Mouse (Mus musculus) spleen, postnatal 36 days (tissue): ENCODE measurements around the gene Usp20.
"Not testable (repeated sequence)": the region's sequence is repeated elsewhere in the genome, so short reads cannot be mapped to it uniquely, and the experiment has no call there.

Source experiments
- DNase-seq, 2 experiments: peaks; one replicate each; pipeline ENCODE4 v3.0.0; 2022; ENCODE audit warnings: low spot score in 2 of 2, mixed read lengths in 1 of 2

Usp20 gene

DNA sequence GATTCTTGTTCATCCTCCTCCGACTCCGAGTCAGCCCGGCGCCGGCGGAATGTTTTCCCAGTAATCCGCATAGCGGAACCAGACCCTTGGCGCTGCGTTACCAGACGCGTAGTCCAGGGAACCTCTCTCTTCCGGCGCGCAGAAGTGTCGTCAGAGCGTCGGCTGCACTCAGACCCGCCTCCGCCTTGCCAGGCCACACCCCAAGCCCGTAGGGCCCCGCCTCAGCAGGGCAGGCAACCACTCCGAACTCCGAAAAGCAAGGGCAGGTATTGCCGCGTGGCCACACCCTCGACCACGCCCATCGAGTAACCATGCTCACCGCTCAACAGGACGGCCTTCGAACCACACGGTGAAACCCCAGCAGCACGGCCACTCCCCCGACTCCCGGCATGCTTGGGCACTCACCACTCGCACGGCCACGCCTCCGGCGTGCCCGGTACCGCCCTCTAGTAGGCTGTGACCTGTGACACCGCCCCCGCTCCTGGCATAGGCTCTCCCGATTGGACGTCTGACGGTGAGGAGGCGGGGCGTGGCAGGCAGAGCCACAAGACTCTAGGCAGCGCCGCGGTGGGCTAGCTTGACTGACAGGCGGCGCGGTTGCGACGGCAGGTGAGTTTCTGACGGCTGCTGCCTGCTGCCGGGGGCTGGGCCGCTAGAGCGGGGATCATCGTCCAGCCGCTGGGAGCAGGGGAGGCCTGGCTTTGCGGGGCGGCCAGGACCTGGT is at the start of gene Usp20, which contains the start of gene BC005624:
TSS of gene Usp20 (plus strand) at position 490 of the 724 bp plus-strand sequence.
TSS of gene BC005624 (minus strand) at position 412 of the 724 bp plus-strand sequence.
- peak; percentile 100 for DNase-seq

- no peak for DNase-seq
Measured at GRCm38 (mm10) chr2:30933032-30933431, 49.0 kb upstream of the Usp20 start.

DNA sequence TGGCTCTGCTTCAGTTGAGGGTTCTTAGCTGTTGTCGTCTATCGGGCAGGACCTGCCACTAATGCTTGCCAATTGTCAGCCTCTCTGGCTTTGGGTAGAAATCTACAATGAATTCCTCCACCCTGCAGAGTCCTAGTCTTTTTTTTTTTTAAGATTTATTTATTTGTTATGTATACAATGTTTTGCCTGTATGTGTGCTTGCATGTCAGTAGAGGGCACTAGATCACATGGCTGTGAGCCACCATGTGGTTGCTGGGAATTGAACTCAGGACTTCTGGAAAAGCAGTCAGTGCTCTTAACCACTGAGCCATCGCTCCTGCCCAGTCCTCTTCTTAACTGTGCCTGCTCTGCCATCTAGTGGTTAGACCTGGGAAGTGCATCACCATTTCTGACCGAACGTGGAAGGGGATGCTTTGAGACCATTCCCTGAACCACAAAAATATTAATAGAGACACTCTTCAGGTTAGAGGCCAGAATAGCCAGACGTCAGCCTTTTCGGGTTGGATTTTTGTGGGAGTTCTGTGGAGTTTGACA is 48.1 kb upstream of the Usp20 start:
- DNase-seq, result peak; percentile 45 to 67

- DNase-seq, result no peak
Measured at GRCm38 (mm10) chr2:30936808-30937207, 45.3 kb upstream of the Usp20 start.

- DNase-seq, result no peak
Measured at GRCm38 (mm10) chr2:30937731-30938130, 44.3 kb upstream of the Usp20 start.

DNA sequence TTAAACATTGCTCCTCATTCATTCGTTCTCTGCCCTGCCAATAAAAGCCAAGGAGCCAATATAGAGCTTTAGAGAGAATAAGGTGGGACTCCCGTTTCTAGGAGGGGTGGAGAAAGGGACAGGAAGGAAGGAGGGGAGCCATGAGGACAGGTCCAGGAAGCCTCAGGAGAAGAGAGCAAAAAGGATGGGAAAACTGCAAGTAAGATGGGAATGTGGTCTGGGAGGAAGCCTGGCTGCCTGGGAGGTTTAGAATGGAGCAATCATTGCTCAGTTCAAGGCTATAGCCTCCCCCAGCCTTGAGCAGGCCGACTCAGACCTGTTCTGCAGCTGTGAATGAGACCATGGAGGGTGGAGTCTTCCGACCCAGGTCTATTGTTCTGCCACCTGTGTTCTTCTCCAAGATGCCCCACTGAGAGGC is 43.5 kb upstream of the Usp20 start:
- DNase-seq, result no peak

DNA sequence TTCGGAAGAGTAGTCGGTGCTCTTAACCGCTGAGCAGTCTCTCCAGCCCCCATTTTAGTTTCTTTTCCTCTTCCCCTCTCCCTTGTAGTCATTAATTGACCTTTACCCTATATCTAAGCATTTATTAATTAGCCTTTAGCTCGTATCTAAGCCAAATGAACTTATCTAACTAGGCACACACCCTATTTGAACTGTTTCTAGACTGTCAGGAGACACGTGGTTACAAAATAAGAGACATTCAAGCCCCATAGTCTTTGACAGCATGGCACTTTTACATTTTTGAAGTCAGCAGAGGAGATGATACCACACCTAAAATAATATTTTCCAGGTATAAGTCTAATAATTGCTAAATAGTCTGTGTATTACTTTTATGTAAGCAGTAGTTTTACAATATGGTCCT is 40.5 kb upstream of the Usp20 start:
- DNase-seq, result no peak

DNA sequence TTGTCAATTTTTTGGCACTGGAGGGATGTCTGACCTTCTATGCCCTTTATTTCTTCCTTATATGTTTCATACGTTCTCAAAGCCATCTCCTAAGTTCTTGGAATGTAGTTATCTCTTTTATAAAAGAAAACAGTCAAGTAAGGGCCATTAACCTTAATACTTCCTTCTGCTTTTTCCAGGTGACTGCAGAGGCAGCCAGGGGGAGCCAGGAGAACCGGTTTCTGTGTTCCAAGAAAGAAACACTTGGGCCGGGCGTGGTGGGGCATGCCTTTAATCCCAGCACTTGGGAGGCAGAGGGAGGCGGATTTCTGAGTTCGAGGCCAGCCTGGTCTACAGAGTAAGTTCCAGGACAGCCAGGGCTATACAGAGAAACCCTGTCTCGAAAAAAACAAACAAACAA is 40.0 kb upstream of the Usp20 start:
- not testable (repeated sequence) for DNase-seq

DNA sequence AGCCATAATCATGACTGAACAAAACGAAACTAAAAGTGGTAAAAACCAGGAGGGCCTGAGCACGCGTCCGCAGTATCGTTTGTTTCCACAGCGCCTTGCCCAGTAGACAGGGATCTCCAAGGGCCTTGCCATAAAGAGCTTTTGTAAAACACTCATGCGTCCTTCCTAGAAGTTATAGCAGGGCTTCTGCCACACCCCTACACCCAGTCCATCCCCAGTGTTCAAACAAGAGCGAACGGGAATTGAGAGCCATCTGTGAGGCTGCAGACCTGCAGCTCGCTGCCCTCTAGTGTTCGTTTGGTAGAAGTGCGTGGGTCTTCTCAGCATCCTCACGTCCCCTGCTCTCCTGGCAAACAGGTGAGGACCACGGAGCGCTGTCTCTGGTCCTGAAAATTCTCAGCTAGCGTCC is 39.5 kb upstream of the Usp20 start:
- peak; percentile 68 for DNase-seq

DNA sequence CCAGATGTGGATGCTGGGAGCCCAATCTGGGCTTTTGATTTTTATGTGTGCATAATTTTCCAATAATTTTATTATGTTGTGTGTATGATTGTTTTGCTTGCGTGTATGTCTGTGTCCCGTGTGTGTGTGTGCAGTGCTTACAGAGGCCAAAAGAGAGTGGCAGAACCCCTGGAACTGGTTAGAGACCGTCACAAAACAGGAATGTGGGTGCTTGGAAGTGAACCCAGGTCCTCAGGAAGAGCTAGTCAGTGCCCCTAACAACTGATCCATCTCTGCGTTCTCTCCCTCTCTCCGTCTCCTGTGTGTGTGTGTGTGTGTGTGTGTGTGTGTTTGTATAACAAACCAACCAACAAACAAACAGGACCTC is 29.6 kb upstream of the Usp20 start:
- DNase-seq, result no peak

DNA sequence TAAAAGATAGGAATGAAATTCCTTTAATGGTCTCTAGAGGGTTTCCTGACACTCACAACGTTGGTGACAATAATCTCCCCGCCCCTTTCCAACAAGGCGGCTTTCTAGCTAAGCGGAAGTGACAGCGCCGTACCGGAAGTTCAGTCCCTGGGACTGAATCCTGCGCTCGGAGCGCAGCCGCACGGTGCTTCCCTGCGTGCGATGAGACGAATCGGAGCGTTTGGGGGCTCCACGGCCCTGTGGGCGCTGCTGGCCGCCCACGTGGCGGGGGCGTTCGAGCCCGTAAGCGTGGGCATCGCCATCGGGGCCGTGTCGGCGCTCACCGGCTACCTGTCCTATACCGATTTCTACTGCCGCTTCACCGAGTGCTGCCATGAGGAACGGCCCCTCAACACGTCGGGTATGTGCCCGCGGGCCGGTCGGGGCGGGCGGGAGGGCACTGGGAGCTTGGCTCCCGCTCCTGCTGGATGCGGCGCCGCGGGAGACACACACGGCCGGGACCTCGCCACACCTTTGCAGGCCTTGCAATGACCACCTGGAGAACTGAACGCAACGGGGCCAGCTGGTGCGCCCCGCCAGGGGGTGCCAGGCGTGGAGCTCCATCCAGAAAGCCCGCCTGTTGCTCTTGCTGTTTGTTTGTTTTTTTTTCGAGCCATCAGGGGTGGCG is 29.1 kb upstream of the Usp20 start, which contains the start of gene Tor1b:
TSS of gene Tor1b (plus strand) at position 136 of the 667 bp plus-strand sequence.
- peak; percentile 82 to 87 for DNase-seq

DNA sequence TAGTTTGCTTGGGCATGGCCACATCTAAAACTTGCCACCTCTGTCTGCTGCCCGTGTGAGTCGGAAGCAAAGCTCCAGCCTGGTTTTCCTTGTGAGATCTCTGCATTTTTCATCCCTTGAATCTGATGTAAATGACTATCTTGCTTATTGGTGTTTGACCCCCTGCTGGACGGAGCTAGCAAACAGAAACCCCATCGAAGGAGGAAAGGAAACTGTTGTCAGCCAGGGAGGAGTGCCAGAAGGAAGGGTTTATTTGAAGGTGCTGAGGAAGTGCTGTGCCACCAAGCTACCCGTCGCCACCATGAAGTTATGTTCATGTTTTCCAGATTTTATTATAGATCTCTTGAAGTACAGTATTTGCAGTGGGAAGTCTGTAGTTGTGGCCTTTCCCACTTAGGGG is 27.3 kb upstream of the Usp20 start:
- peak; percentile 64 for DNase-seq

DNA sequence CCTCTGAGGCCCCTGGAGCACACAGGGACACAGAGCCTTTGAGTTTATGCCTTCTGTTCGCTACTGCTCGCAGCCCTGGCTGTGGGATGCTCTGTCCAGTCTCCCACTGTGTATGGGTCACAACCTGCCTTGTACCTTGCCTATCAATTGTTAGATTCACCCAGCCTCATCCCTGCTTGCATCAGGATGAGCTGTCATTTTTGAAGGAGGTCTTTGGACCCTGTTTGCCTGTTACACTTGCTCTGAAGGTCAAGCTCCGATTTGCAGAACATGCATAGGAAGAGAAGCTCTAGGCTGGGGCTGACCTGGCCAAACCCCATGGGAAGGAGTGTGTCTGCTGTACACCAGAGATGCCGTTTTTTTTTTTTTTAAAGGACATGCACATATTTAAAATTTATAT is 24.6 kb upstream of the Usp20 start:
- DNase-seq, result no peak

- no peak for DNase-seq
Measured at GRCm38 (mm10) chr2:30958726-30959125, 23.4 kb upstream of the Usp20 start.

DNA sequence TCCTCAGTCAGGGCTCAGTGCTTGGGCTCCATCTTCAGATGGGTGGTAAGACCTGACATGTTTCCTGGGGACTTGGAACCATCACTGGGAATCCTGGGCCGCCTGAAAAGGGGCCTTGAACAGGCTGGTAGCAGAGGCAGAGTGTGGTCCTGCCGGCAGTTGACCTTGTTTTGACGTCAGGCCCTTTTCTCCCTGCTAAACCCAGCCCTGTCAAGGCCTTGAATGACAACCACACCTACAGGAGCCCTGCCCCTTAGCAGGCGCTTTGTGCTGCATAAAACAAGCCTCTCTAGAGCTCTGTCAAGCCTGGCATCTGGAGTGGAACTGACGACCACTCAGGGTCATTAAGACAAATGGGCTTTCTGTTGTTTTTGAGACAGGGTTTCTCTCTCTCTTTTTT is 22.2 kb upstream of the Usp20 start:
- no peak for DNase-seq

- no peak for DNase-seq
Measured at GRCm38 (mm10) chr2:30962570-30963254, 19.4 kb upstream of the Usp20 start.

- DNase-seq, result no peak
Measured at GRCm38 (mm10) chr2:30965627-30966026, 16.5 kb upstream of the Usp20 start.

DNA sequence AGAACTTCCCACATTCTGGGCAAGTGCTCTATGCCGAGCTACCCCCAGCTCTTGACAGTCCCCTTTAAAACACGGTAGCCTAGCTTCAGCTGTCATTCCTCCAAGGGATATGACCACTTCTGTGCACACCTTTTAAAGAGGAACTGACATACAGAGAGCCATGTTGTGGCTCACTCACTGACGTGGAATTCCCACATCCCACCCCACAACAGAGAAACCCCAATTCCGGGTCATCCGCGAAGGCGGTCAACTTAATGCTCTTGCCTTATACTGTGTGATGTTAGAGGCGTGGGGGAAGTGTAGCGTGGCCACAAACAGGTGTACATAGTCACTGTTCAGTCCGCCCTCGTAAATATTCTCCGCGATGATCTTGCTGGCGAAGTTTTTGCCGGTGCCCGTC is 15.3 kb upstream of the Usp20 start:
- DNase-seq, result no peak

DNA sequence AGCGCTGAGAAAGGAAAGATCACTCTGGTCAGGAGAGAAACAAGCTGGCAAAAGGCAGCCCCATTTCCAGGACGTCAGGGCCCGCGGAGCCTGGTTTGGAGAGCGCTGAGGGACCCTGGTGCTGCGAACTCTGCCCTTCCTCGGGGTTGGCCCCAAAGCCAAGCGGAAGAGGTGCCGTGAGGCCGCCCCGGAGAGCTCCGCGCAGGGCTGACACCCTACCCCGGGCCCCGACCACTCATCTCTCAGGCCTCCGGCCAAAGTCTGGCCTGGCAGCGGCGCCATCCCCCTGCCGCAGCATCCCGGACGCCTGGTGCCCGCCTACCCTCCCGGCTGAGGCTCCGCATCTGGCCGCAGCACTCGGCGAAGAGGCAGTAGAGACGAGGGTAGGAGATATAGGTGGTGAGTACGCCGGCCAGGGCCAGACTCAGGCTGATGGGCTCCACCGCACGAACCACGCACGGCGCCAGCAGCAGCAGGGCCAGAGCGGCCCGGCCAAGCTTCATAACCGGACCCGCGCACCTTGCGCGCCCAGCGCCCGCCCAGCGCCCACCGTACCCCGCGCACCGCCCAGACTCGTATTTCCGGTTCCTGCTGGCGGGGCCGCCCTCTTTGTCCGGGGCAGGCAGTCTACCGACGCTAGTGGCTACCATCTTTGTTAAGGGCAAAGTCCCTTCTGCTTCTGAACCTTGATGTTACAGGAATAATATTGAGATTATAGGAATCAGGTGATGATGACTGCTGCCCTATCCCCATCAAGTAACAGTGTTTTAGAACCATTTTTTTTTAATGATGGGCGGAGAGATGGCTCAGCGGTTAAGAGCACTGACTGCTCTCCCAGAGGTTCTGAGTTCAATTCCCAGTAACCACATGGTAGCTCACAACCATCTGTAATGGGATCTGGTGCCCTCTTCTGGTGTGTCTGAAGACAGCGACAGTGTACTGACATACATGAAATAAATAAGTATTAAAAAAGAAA is 14.4 kb upstream of the Usp20 start, which contains the start of gene Tor1a:
TSS of gene Tor1a (minus strand) at position 582 of the 976 bp plus-strand sequence.
- peak; percentile 88 to 89 for DNase-seq

DNA sequence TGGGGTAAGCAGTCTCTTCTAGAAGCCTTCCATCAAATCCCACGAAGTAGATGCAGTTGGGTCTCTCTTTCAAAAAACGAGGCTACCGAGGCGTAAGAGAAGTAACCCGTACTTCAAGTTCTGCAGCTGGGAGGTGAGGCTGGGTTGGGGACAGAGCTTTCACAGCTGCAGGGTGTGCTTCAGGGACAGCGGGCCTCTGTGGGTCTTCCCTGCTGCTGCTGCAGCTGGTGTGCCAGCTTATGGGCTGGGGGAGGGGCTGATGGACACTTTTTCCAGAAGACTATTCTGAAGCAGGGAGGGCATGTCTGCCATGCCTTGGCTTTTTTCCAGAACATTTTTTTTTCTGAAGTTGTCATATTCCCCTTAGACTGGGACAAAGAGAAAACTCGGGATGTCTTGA is 945 bp downstream of the Usp20 start:
- no peak for DNase-seq
